Mouse (Mus musculus): ENCODE data around the gene Zfp184. TPM values are rescaled to one million over a fixed set of nuclear protein-coding genes. Genes with fewer than 3 reads are reported as not detected.

The Zfp184 gene
- polyA plus RNA-seq, 1 experiment from 2014 or later = 25.7 TPM

DNA sequence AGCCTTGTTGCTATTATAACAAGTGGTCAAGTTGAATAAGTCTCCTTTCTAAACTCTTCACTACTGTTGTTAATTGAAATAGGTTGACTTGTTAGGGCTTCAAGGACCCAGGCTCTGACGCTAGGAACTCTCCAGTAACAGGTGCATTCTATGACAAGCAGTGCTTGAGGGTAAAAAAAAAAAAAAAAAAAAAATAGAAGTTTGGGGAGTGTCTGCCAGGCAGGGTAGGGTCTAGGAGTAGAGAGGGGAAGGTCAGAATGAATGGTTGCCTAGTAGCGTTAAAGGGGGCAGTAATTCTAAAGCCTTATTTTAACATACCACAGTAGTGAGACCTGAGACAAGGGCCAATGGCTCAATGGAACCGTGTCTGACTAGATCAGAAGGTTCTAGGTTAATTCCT lies 53.5 kb downstream of the Zfp184 start:
- Histone ChIP-seq H3K27ac (ENCODE audit: low read depth, low read length) (no peak overlapping the region), H3K9ac (ENCODE audit: low read depth, low read length) (no peak overlapping the region), H3K27me3 (ENCODE audit: control insufficient read depth, insufficient read depth, low read length) (peaks cover 82% of the 10 kb centered on the region), H3K9me3 (ENCODE audit: control insufficient read depth, low read length) (no peaks in the 10 kb centered on the region), H3K4me1 (replicated peaks; ENCODE audit: control insufficient read depth, insufficient read depth, low read length) (peaks cover 2% of the 10 kb centered on the region; the same call in 1 of the 2 replicates), H3K4me3 (ENCODE audit: low read depth, low read length) (no peak overlapping the region), H3K36me3 (ENCODE audit: control insufficient read depth, insufficient read depth, low read length) (no peaks in the 10 kb centered on the region), H3K4me2 (replicated peaks; ENCODE audit: low read depth, low read length) (no peak overlapping the region)
- no peak for ATAC-seq (ENCODE audit: low FRiP score)
- WGBS = 26% methylated on average over 3 of the region's 3 CpGs
- DNase-seq (ENCODE audit: low spot score) = no peak

DNA sequence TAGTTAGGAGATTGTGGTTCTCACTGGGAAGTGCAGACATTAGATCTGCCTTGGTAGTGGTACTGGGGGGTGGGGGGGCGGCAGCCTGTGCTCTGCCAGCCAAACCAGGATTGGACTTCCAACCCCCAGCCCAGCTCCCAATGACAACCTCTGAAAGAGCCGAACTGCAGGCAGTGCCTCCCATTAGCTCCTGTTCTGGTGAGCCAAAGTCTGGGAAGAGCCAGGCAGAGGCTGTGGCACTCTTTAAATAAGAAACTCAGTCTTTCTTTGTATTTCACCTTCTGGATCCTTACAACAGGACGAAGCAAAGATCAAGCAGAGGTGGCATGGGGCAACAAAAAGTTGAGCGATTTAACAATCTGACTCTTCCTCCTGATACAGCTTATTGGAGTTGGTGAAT lies 54.3 kb downstream of the Zfp184 start:
- 30% methylated on average over 4 of the region's 4 CpGs for WGBS
- Histone ChIP-seq H3K4me3 (ENCODE audit: low read depth, low read length) (no peak overlapping the region), H3K36me3 (ENCODE audit: control insufficient read depth, insufficient read depth, low read length) (no peaks in the 10 kb centered on the region), H3K9me3 (ENCODE audit: control insufficient read depth, low read length) (no peaks in the 10 kb centered on the region), H3K27me3 (ENCODE audit: control insufficient read depth, insufficient read depth, low read length) (peaks cover 89% of the 10 kb centered on the region), H3K4me2 (replicated peaks; ENCODE audit: low read depth, low read length) (no peak overlapping the region), H3K9ac (ENCODE audit: low read depth, low read length) (no peak overlapping the region), H3K27ac (ENCODE audit: low read depth, low read length) (no peak overlapping the region), H3K4me1 (replicated peaks; ENCODE audit: control insufficient read depth, insufficient read depth, low read length) (peaks cover 2% of the 10 kb centered on the region; the same call in 1 of the 2 replicates)
- DNase-seq (ENCODE audit: low spot score) = no peak
- no peak for ATAC-seq (ENCODE audit: low FRiP score)

DNA sequence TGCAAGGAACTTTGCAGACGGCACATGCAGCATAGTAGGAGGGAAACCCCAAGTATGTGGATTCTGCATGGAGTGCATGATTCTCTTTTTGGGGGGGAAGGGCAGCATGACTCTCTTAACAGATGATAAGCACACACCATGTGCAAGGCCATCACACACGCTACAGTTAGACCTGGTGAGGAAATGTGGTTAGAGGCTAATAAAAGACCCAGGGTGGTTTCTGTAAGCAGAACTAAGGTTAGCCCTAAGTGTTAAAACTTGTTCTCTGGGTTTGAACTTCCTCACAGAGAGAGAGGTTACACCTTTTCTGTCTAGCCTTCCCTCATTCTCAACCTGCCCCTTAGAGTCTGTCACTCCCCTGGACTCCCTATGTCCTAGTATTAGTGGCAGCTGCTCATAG lies 56.5 kb downstream of the Zfp184 start:
- H3K4me2 ChIP-seq (replicated peaks; ENCODE audit: low read depth, low read length) = no peak overlapping the region
- H3K4me3 ChIP-seq (ENCODE audit: low read depth, low read length) = no peak overlapping the region
- WGBS = 46% methylated on average over 2 of the region's 2 CpGs
- no peaks in the 10 kb centered on the region for H3K9me3 ChIP-seq (ENCODE audit: control insufficient read depth, low read length)
- no peak for ATAC-seq (ENCODE audit: low FRiP score)
- H3K9ac ChIP-seq (ENCODE audit: low read depth, low read length) = no peak overlapping the region
- peaks cover 97% of the 10 kb centered on the region for H3K27me3 ChIP-seq (ENCODE audit: control insufficient read depth, insufficient read depth, low read length)
- H3K27ac ChIP-seq (ENCODE audit: low read depth, low read length) = no peak overlapping the region
- no peaks in the 10 kb centered on the region for H3K36me3 ChIP-seq (ENCODE audit: control insufficient read depth, insufficient read depth, low read length)
- DNase-seq (ENCODE audit: low spot score) = no peak
- peaks cover 2% of the 10 kb centered on the region; the same call in 1 of the 2 replicates for H3K4me1 ChIP-seq (replicated peaks; ENCODE audit: control insufficient read depth, insufficient read depth, low read length)

DNA sequence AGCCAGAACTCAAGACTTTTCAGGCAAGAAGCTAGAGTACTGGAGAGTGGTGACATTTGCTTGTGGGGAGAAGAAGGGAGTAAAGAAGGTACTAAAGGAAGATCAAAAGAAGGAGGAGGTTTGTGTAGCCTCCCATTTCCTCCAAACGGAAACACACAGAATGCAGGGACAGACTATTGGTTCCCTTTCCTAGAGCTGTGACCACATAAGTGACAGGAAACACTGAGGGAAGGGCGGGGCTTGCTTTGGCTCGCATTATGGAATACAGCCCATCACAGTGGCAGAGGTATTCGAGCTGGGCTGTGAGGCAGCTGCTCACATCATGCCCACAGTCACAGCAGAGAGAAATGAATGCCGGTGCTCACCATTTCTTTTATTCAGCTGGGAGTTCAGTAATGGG lies 56.9 kb downstream of the Zfp184 start:
- H3K27ac ChIP-seq (ENCODE audit: low read depth, low read length) = no peak overlapping the region
- no peak overlapping the region for H3K4me2 ChIP-seq (replicated peaks; ENCODE audit: low read depth, low read length)
- no peaks in the 10 kb centered on the region for H3K9me3 ChIP-seq (ENCODE audit: control insufficient read depth, low read length)
- no peaks in the 10 kb centered on the region for H3K36me3 ChIP-seq (ENCODE audit: control insufficient read depth, insufficient read depth, low read length)
- no peak for DNase-seq (ENCODE audit: low spot score)
- ATAC-seq (ENCODE audit: low FRiP score) = no peak
- no peak overlapping the region for H3K9ac ChIP-seq (ENCODE audit: low read depth, low read length)
- WGBS = 33% methylated on average over 5 of the region's 5 CpGs
- H3K4me3 ChIP-seq (ENCODE audit: low read depth, low read length) = no peak overlapping the region
- H3K27me3 ChIP-seq (ENCODE audit: control insufficient read depth, insufficient read depth, low read length) = peaks cover 98% of the 10 kb centered on the region
- H3K4me1 ChIP-seq (replicated peaks; ENCODE audit: control insufficient read depth, insufficient read depth, low read length) = peaks cover 3% of the 10 kb centered on the region; the same call in 1 of the 2 replicates

DNA sequence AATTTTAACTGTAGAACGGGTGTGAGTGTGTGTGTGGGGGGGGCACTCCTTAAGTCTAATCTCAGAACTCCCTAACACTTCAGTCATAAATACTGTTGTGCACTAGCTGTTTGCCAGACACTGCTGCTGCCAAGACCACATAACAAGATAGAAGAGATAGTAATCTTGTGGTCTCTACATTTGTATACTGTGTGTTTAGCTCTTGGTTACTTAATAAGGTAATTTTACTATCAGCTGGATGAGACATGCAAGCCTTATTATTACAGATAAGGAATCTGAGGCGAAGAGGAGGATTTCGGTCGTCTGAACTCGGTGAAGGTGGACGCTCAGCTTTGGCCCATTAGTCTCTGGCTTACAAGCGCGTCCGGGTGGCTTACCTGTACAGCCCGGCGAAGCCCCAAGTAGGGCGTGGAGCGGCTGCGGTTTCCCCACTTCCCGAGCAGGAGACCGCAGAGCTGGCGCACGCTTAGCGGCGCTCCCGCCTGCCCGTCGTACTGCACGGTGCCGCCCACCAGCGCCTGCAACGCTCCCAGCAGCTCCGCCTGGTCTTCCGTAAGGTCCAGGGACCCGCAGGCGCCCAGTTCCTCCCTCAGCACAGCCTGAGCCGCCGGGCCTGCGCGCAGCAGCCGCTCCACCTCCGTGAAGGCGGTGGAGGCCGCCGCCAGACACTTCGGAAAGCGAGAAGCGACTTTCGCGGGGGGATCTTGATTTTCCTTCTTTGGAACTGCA lies 60.9 kb downstream of the Zfp184 start:
- Histone ChIP-seq H3K27me3 (ENCODE audit: control insufficient read depth, insufficient read depth, low read length) (peaks cover 99% of the 10 kb centered on the region), H3K4me2 (replicated peaks; ENCODE audit: low read depth, low read length) (peak overlapping the region; percentile 85), H3K36me3 (ENCODE audit: control insufficient read depth, insufficient read depth, low read length) (no peaks in the 10 kb centered on the region), H3K4me1 (replicated peaks; ENCODE audit: control insufficient read depth, insufficient read depth, low read length) (0 out of 2 replicates have a peak, but pooled peaks cover 2% of the 10 kb centered on the region), H3K9ac (ENCODE audit: low read depth, low read length) (peak overlapping the region; percentile 31; the same call in 1 of the 2 replicates), H3K9me3 (ENCODE audit: control insufficient read depth, low read length) (no peaks in the 10 kb centered on the region), H3K27ac (ENCODE audit: low read depth, low read length) (no peak overlapping the region), H3K4me3 (ENCODE audit: low read depth, low read length) (peak overlapping the region; percentile 46)
- WGBS = 1% methylated on average over 44 of the region's 45 CpGs
- DNase-seq (ENCODE audit: low spot score) = peak; percentile 75
- peak; percentile 76 for ATAC-seq (ENCODE audit: low FRiP score)

DNA sequence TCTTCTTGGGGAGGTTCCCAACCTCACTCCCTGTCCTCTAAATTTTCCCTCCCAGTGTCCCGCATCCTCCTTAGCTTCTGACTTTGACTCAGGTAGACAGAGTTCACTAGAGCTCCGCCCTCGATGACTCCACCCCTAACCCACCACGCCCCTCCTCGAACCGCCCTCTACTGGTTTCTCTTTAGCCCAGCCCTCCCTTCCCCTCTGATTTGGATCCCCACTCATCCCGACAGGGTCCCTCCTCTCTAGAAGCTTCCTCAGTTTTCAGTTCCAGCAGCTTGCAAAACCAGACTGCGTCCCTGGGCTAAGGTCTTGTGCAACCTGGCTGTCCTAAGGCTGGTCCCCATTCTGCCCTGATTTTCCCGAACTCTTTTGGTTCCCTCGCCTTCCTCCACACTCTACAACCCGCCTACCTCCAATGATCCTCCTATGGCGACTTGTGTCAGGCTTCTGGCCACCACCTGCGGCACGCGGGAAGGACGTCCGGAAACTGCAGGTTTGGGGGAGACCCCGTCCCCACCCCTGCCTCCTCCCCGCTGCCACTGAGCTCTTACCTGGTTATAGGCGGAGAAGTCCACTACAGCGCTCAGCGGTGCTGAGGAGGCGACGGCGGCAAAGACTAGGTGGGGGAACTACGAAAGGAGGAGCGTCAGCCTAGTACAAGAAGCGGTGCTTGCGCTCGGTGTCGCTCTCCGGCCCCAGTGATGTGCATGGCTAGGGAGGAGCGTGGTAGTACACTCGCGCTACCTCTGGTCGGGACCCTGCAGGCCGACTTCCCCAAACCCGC lies 61.6 kb downstream of the Zfp184 start:
- Histone ChIP-seq H3K27ac (ENCODE audit: low read depth, low read length) (no peak overlapping the region), H3K9ac (ENCODE audit: low read depth, low read length) (no peak overlapping the region), H3K9me3 (ENCODE audit: control insufficient read depth, low read length) (no peaks in the 10 kb centered on the region), H3K27me3 (ENCODE audit: control insufficient read depth, insufficient read depth, low read length) (peaks cover 95% of the 10 kb centered on the region), H3K4me1 (replicated peaks; ENCODE audit: control insufficient read depth, insufficient read depth, low read length) (0 out of 2 replicates have a peak, but pooled peaks cover 2% of the 10 kb centered on the region), H3K4me3 (ENCODE audit: low read depth, low read length) (peak overlapping the region; percentile 46), H3K36me3 (ENCODE audit: control insufficient read depth, insufficient read depth, low read length) (no peaks in the 10 kb centered on the region), H3K4me2 (replicated peaks; ENCODE audit: low read depth, low read length) (peak overlapping the region; percentile 85)
- DNase-seq (ENCODE audit: low spot score) (peak; percentile 52), ATAC-seq (ENCODE audit: low FRiP score) (peak; percentile 91)
- 1% methylated on average over 38 of the region's 38 CpGs for WGBS

DNA sequence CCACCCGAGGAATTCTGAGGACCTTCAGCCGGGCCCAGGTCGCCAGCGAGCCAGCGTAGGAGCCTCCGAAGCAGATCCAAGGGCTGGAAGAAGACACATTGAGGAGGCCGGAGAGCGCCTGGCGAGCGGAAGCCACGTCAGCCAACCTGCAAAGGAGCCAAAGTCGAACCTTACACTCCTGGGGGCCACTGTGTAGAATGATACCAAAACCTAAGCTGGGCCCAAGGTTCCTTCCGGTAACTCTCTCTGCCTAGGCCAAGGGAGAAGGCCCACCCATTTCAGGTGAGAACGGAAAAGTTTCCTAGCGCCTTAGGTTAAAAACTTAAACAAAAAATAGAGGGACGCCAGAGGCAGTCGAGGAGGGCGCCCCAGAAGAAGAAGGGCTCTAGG lies 62.2 kb downstream of the Zfp184 start:
- Histone ChIP-seq H3K4me1 (replicated peaks; ENCODE audit: control insufficient read depth, insufficient read depth, low read length) (0 out of 2 replicates have a peak, but pooled peaks cover 2% of the 10 kb centered on the region), H3K4me3 (ENCODE audit: low read depth, low read length) (peak overlapping the region; percentile 46), H3K9me3 (ENCODE audit: control insufficient read depth, low read length) (no peaks in the 10 kb centered on the region), H3K36me3 (ENCODE audit: control insufficient read depth, insufficient read depth, low read length) (no peaks in the 10 kb centered on the region), H3K9ac (ENCODE audit: low read depth, low read length) (no peak overlapping the region), H3K27ac (ENCODE audit: low read depth, low read length) (no peak overlapping the region), H3K27me3 (ENCODE audit: control insufficient read depth, insufficient read depth, low read length) (peaks cover 92% of the 10 kb centered on the region), H3K4me2 (replicated peaks; ENCODE audit: low read depth, low read length) (peak overlapping the region; percentile 85)
- 2% methylated on average over 18 of the region's 18 CpGs for WGBS
- ATAC-seq (ENCODE audit: low FRiP score) (no peak), DNase-seq (ENCODE audit: low spot score) (no peak)

DNA sequence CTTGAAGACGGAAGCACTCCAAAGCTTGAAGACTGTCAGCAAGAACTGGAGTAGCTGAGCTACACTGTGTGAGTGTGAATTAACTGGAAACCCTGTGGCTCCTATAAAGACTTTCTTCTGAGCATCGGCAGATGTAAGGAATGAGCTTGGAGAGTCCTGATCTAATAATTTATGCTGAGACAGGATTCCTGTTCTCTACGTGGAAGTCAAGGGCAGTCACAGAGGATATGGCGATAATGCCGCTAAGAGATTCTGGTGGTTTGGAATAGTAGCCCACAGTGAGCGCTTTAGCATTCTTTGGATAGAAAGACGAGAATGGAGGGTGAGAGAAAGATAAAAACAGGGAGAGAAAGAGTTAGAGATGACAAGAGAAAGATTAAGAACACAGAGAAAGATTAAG lies 63.0 kb downstream of the Zfp184 start:
- 49% methylated on average over 7 of the region's 7 CpGs for WGBS
- Histone ChIP-seq H3K9ac (ENCODE audit: low read depth, low read length) (no peak overlapping the region), H3K27me3 (ENCODE audit: control insufficient read depth, insufficient read depth, low read length) (peaks cover 91% of the 10 kb centered on the region), H3K27ac (ENCODE audit: low read depth, low read length) (no peak overlapping the region), H3K4me1 (replicated peaks; ENCODE audit: control insufficient read depth, insufficient read depth, low read length) (0 out of 2 replicates have a peak, but pooled peaks cover 2% of the 10 kb centered on the region), H3K36me3 (ENCODE audit: control insufficient read depth, insufficient read depth, low read length) (no peaks in the 10 kb centered on the region), H3K4me2 (replicated peaks; ENCODE audit: low read depth, low read length) (no peak overlapping the region), H3K4me3 (ENCODE audit: low read depth, low read length) (no peak overlapping the region), H3K9me3 (ENCODE audit: control insufficient read depth, low read length) (no peaks in the 10 kb centered on the region)
- DNase-seq (ENCODE audit: low spot score) (no peak), ATAC-seq (ENCODE audit: low FRiP score) (no peak)

Data from hindbrain, embryonic 11.5 days (tissue).